Mouse (Mus musculus): ENCODE data around the gene Olfr1154.

Gene Olfr1154

DNA sequence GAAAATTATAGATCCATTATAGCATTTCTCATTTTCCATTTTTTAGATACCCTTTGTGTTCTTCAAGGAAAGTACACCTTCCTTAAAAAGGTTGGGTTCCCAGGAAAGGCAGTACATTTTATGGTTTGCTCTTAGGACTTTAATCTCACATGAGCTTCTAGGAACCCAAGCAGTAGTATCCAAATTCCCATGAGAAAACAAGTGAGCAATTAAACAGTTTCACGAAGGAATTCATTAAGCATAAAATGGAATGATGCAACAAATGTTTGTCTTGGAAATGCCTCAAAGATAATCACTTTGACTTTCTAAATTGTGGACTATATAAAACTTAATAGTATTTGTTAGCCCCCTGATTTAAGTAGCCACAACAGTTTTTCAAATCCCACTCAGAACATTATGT is at the start of gene Olfr1154:
TSS of gene Olfr1154 (minus strand) at position 101 of the 400 bp plus-strand sequence.
- in situ Hi-C loops (cut with MboI; ENCODE audit: low sequenced_read_pairs) = no loop called here

DNA sequence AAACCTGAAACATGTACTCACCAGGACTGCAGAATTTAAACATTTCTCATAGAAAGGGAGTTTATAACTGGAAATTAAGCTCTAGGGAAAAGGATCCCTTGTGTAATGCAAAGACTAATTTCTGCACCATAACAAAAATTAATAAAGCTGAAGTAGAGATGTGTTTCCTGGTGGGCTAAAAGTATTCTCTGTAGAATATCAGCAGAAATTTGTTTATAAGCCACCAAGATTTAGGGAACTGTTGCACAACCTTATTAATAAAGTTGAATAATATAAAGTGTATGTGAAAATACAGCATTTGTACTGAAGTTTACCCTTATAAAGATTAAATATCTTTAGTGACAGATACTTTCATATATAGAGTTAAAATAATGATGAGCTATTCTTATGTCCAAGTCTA is 48.0 kb upstream of the Olfr1154 start, which contains the start of gene Olfr1156:
TSS of gene Olfr1156 (minus strand) at position 101 of the 400 bp plus-strand sequence.
- in situ Hi-C loops (cut with MboI; ENCODE audit: low sequenced_read_pairs) = no loop called here

DNA sequence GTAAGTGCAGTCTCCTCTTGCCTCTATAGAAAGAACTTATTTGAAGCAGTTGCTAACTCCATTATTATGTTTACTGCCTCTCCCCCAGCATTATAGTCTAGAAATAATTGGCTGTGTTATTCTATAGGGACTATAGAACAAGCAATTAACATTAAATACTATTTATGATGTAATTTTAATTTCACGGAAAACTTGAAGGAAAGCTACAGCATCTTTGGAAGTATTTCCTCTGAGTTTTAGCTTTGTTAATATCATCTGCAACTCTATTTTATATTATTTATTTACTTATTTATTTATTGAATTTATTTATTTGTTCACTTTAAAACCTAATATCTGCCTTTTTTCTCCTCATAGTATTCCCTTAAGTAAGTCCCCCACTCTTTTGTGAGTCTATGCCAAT is 40.1 kb upstream of the Olfr1154 start, which contains the start of gene Olfr1155:
TSS of gene Olfr1155 (minus strand) at position 101 of the 400 bp plus-strand sequence.
- in situ Hi-C loops (cut with MboI; ENCODE audit: low sequenced_read_pairs) = no loop called here

DNA sequence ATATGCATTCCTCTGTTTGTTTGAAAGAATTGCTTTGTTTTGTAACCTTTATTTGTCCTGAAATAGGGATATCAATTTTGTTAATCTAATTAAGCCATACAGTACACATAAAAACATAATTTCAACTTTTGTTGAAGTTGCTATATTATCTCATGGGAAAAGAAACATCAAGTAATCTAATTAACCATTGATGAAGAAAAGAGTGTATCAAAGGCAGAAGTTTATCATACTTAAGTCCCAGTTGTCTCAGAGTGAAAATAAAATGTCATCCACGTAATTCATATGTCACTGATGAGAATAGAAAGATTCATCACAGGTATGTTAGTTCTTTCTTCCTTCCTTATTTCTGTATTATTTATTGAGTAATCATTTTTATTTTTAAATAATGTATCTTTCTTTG is 10.3 kb downstream of the Olfr1154 start, which contains the start of gene Olfr1153:
TSS of gene Olfr1153 (plus strand) at position 301 of the 400 bp plus-strand sequence.
- in situ Hi-C loops (cut with MboI; ENCODE audit: low sequenced_read_pairs) = no loop called here

DNA sequence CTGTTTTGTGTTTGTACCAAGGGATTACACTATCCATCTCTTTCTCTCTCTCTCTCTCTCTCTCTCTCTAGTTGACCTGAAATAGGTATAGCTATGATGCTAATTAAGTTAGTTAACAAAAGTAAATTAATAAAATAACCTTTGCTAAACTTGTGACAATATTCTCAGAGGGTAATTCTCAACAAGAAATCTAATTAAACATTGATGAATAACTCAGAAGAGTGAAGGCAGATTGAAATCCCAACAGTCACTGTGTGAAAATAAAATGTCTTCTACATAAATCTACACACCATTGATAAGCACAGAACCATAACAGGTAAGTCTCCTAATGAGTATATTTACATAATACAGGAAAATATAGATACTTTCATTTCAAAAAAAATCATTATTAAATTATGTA is 38.8 kb downstream of the Olfr1154 start, which contains the start of gene Olfr1152:
TSS of gene Olfr1152 (plus strand) at position 301 of the 400 bp plus-strand sequence.
- in situ Hi-C loops (cut with MboI; ENCODE audit: low sequenced_read_pairs) = no loop called here

DNA sequence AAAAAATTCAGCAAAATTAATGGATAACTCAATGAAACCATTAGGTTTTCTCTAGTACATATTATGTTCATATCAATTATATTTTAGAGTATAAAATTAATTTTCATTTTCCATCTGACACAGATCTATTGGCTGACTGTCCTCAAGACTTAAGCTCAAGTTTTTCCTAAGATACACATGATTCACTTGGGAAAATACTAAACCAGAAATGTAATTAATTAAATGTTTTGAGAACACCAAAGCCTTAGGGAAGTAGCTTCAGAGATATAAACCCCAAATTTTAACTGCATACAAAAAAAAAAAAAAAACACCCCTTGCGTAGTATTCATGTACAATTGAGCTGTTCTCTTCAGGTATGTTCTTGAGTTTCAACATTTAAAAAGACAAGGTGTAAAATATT is 49.4 kb downstream of the Olfr1154 start, which contains the start of gene Olfr1151:
TSS of gene Olfr1151 (plus strand) at position 301 of the 400 bp plus-strand sequence.
- in situ Hi-C loops (cut with MboI; ENCODE audit: low sequenced_read_pairs) = no loop called here
